Mouse (Mus musculus): ENCODE results near the gene Gm42957. TPM values are rescaled to one million over a fixed set of nuclear protein-coding genes. Genes with fewer than 3 reads are reported as not detected.

Gm42957 gene
- polyA plus RNA-seq, 1 experiment from 2014 or later, result not detected

DNA sequence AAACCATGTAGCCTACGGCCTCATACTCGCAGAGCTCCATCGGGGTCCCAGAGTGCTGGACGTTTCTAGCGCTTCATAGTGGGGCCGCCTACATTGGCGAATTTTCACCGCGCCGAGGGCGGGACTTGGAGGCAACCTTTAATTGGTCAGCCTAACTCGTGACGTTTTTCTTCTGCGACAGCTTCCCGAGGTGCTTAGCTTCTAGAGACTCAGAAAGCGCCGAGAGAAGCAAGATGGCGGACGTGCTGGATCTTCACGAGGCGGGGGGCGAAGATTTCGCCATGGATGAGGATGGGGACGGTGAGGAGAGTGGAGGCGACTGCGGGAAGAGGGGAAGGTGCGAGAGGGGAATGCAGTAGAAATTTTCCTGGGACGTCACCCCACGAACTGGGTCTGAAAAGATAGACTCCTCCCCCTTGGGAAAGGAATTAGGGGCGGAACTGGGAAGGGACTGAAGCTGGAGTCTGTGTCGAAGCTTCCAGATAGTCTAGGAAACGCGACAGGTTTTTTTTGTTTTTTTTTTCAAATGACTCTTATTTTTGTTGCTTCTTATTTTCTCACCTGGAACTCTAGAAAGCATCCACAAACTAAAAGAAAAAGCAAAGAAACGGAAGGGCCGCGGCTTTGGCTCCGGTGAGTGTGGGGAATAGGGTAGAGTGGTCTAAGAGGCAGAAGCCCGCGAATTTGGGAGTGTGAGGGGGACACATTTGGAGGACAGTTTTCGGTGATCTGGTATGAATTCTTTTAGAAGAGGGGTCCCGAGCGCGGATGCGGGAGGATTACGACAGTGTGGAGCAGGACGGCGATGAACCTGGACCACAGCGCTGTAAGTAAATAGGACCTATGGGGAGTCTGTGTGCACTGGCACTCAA, 5.3 kb upstream of the Gm42957 start, which contains the start of gene Rbm8a:
Gene Rbm8a (plus strand): TSS at position 205 of the 872 bp plus-strand sequence.
- Histone ChIP-seq H3K27me3 (no peaks in the 10 kb centered on the region), H3K4me3 (replicated peaks) (peak within 1 kb of the TSS; percentile 84), H3K4me1 (replicated peaks) (peaks cover 41% of the 10 kb centered on the region), H3K9ac (peak within 1 kb of the TSS; percentile 83), H3K27ac (replicated peaks) (peak within 1 kb of the TSS; percentile 73), H3K36me3 (replicated peaks) (peaks cover 29% of the 10 kb centered on the region), H3K9me3 (replicated peaks) (no peaks in the 10 kb centered on the region), H3K4me2 (peak within 1 kb of the TSS; percentile 87)
- peak; percentile 97 for ATAC-seq (ENCODE audit: insufficient read depth)
- under 1% methylated on average over 48 of the region's 48 CpGs for whole genome bisulfite sequencing (ENCODE audit: insufficient replicate concordance)

DNA sequence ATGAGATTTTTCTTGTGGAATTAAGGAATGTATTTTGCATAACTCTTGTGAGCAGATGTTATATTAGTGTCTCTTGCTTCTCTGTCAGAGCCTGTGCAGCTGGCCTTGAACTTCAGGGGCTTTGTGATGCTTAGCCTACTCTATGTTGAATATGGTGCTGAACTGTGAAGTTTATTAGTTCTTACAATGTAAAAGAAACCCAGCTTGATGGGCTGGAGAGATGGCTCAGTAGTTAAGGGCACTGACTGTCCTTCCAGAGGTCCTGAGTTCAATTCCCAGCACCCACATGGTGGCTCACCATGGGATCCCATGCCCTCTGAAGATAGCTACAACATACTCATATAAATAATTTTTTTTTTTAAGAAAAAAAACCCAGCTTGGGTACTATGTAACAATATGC, 3.2 kb upstream of the Gm42957 start:
- H3K27me3 ChIP-seq, result no peaks in the 10 kb centered on the region
- H3K36me3 ChIP-seq (replicated peaks), result peaks cover 29% of the 10 kb centered on the region
- no peak overlapping the region for H3K4me2 ChIP-seq
- no peak overlapping the region for H3K4me3 ChIP-seq (replicated peaks)
- no peak overlapping the region for H3K9ac ChIP-seq
- H3K9me3 ChIP-seq (replicated peaks), result no peaks in the 10 kb centered on the region
- no peak for ATAC-seq (ENCODE audit: insufficient read depth)
- H3K4me1 ChIP-seq (replicated peaks), result peaks cover 58% of the 10 kb centered on the region
- H3K27ac ChIP-seq (replicated peaks), result no peak overlapping the region

DNA sequence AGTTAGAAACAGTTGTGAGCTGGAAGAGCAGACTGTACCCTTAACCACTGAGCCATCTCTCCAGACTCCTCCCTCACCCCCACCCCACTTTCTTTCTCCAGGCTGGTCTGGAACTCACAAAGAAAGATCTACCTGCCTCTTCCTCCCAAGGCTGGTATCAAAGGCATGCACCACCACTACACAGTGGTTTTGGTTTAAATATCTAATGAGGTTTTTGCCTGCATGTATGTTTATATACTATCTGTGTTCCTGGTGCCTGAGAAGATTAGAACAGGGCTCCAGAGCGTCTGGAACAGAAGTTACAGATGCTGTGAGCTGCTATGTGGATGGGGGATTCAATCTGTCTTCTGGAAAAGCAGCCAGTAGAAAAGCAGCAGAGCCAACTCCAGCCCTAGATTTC, 1.3 kb upstream of the Gm42957 start:
- Histone ChIP-seq H3K36me3 (replicated peaks) (peaks cover 39% of the 10 kb centered on the region), H3K9ac (no peak overlapping the region), H3K27ac (replicated peaks) (0 out of 2 replicates have a peak overlapping the region, but pooled peaks have one; percentile 19), H3K4me2 (no peak overlapping the region), H3K9me3 (replicated peaks) (no peaks in the 10 kb centered on the region), H3K4me1 (replicated peaks) (peaks cover 55% of the 10 kb centered on the region), H3K27me3 (no peaks in the 10 kb centered on the region), H3K4me3 (replicated peaks) (no peak overlapping the region)
- no peak for ATAC-seq (ENCODE audit: insufficient read depth)
- WGBS (ENCODE audit: insufficient replicate concordance), result 46% methylated on average over 1 of the region's 1 CpGs

DNA sequence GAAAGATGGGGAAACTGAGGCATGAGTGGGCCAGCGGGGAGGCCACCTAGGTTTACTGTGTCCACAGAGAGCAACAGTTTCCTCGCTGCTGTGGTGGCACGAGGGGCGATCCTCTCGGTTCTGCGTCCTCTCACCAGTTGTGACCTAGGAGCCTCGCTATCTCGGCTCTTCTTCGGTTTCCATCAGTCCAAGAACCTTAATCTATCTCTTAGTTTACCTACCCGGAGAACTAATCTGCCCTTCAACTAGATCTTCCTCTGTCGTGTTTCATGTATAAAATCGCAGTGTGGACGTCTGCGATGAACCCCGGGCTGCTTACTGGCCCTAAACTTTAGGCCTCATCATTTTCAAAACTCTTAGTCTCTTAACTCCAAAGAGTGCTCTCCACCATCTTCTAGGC, 632 bp downstream of the Gm42957 start:
- Histone ChIP-seq H3K4me3 (replicated peaks) (peak overlapping the region; percentile 80), H3K9ac (peak overlapping the region; percentile 91), H3K27me3 (no peaks in the 10 kb centered on the region), H3K4me1 (replicated peaks) (peaks cover 44% of the 10 kb centered on the region), H3K4me2 (peak overlapping the region; percentile 89), H3K9me3 (replicated peaks) (no peaks in the 10 kb centered on the region), H3K36me3 (replicated peaks) (peaks cover 44% of the 10 kb centered on the region), H3K27ac (replicated peaks) (peak overlapping the region; percentile 82)
- 5% methylated on average over 15 of the region's 15 CpGs for whole genome bisulfite sequencing (ENCODE audit: insufficient replicate concordance)
- 0 out of 2 replicates have a peak, but pooled peaks have one; percentile 8 for ATAC-seq (ENCODE audit: insufficient read depth)

DNA sequence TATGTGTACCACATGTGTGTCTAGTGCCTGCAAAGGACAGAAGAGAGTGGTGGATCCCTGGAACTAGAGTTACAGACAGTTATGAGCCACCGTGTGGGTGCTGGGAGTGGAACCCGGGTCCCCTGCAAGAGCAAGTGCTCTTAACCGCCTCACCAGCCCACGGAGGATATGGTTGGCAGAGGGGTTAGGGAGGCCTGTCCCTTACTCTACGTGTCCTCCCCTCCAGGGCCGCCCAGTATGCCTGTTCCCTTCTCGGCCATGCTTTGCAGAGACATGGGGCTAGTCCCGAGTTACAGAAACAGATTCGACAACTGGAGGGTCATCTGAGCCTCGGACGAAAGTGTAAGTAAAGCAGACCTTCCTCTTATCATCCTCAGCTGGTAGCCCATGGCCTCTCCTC, 1.2 kb downstream of the Gm42957 start:
- Histone ChIP-seq H3K27me3 (no peaks in the 10 kb centered on the region), H3K4me1 (replicated peaks) (peaks cover 38% of the 10 kb centered on the region), H3K4me3 (replicated peaks) (peak overlapping the region; percentile 80), H3K4me2 (peak overlapping the region; percentile 89), H3K9me3 (replicated peaks) (no peaks in the 10 kb centered on the region), H3K36me3 (replicated peaks) (peaks cover 38% of the 10 kb centered on the region), H3K27ac (replicated peaks) (peak overlapping the region; percentile 82; the same call in 1 of the 2 replicates), H3K9ac (peak overlapping the region; percentile 91)
- ATAC-seq (ENCODE audit: insufficient read depth), result no peak
- WGBS (ENCODE audit: insufficient replicate concordance), result 41% methylated on average over 11 of the region's 11 CpGs

DNA sequence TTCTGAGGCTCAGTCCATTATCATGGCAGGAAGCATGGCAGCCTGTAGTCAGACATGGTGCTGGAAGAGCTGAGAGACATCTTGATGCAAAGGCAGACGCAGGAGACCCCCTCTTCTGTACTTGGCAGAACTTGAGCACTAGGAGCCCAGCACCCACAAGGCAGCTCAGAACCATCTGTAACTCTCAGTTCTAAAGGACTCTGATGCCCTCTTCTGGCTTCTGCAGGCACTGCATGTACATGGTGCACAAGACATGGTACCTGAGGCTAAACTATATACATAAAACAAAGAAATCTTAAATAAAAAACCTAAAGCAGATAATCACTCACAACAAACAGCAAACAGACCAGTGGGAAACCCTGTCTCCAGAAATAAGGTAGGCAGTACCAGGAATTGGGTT, 3.9 kb downstream of the Gm42957 start:
- H3K36me3 ChIP-seq (replicated peaks), result peaks cover 33% of the 10 kb centered on the region
- H3K9me3 ChIP-seq (replicated peaks), result no peaks in the 10 kb centered on the region
- H3K4me3 ChIP-seq (replicated peaks), result no peak overlapping the region
- ATAC-seq (ENCODE audit: insufficient read depth), result no peak
- peaks cover 28% of the 10 kb centered on the region for H3K4me1 ChIP-seq (replicated peaks)
- H3K27ac ChIP-seq (replicated peaks), result no peak overlapping the region
- H3K9ac ChIP-seq, result no peak overlapping the region
- H3K27me3 ChIP-seq, result no peaks in the 10 kb centered on the region
- H3K4me2 ChIP-seq, result no peak overlapping the region
- WGBS (ENCODE audit: insufficient replicate concordance), result 53% methylated on average over 1 of the region's 1 CpGs

DNA sequence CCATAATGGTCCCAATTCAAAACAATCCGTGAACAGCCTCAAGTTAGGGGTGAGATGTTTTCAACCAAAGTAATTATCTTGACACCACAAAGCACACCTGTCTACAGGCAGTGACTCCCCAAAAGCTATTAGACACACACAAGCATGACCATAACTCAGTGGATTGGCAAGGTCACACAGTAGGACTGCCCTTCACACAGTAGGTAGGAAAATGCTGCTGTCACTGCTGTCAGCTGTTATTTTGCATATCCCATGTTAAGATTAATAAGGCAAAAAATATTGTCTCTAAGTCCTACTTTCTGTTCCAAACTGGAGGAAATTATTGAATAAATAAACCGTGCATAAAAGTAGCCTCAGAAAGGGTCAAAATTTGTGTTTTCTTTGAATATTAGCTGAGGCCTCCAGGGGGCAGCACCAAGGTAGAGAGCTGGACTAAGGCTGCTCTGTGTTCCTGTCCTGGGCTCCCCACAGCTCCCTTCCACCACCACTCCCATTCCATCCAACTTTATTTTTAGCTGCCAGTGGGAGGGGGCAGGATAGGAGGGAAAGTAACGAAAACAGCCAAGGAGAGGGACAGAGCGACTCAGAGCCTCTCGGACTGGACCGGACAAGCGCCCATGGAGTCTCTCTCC, 9.9 kb downstream of the Gm42957 start, which contains the start of gene Itga10:
Gene Itga10 (plus strand): TSS at position 567 of the 632 bp plus-strand sequence.
- H3K4me1 ChIP-seq (replicated peaks), result no peaks in the 10 kb centered on the region
- no peak within 1 kb of the TSS for H3K9ac ChIP-seq
- no peak within 1 kb of the TSS for H3K27ac ChIP-seq (replicated peaks)
- WGBS (ENCODE audit: insufficient replicate concordance), result 73% methylated on average over 7 of the region's 7 CpGs
- no peaks in the 10 kb centered on the region for H3K9me3 ChIP-seq (replicated peaks)
- H3K27me3 ChIP-seq, result no peaks in the 10 kb centered on the region
- no peak within 1 kb of the TSS for H3K4me2 ChIP-seq
- H3K4me3 ChIP-seq (replicated peaks), result no peak within 1 kb of the TSS
- no peak for ATAC-seq (ENCODE audit: insufficient read depth)
- H3K36me3 ChIP-seq (replicated peaks), result peaks cover 26% of the 10 kb centered on the region

DNA sequence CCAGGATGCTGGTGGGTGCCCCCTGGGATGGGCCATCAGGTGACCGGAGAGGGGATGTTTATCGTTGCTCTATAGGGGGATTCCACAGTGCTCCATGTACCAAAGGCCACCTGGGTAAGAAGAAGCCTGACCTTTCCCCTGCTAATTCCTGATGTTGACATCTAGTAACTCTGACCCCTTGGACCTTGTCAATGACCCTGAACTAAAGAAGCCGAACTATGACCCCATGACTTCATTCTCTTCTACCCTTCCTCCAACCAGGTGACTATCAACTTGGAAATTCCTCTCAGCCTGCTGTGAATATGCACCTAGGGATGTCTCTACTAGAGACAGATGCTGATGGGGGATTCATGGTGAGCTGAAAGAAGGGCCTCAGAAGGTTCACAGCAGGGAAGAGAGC, 12.1 kb downstream of the Gm42957 start:
- Histone ChIP-seq H3K27me3 (no peaks in the 10 kb centered on the region), H3K9me3 (replicated peaks) (no peaks in the 10 kb centered on the region), H3K4me1 (replicated peaks) (no peaks in the 10 kb centered on the region), H3K27ac (replicated peaks) (no peak overlapping the region), H3K4me3 (replicated peaks) (no peak overlapping the region), H3K36me3 (replicated peaks) (peaks cover 21% of the 10 kb centered on the region), H3K4me2 (no peak overlapping the region), H3K9ac (no peak overlapping the region)
- ATAC-seq (ENCODE audit: insufficient read depth), result no peak
- WGBS (ENCODE audit: insufficient replicate concordance), result 63% methylated on average over 3 of the region's 3 CpGs

DNA sequence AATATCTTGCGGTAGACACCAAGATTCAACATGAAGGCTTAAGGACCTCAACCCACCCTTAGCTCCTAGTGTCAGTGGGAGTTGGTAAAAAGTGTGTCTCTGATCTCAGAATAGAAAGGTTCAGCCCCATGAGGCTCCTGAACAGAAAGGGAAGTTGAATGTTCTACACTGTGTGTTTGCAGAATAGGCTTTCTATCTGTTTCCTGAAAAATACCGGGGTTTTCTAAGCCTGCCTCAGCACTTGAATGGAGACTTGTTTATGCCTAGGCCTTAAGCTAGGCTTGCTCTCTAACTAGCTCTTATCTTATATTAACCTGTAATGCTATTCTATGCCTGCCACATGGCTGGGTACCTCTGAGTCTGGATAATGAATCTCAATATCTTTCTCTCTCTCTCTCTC, 25.6 kb downstream of the Gm42957 start:
- Histone ChIP-seq H3K4me3 (replicated peaks) (no peak overlapping the region), H3K27me3 (no peaks in the 10 kb centered on the region), H3K4me1 (replicated peaks) (peaks cover 8% of the 10 kb centered on the region), H3K27ac (replicated peaks) (no peak overlapping the region), H3K4me2 (no peak overlapping the region), H3K9me3 (replicated peaks) (no peaks in the 10 kb centered on the region), H3K36me3 (replicated peaks) (no peaks in the 10 kb centered on the region), H3K9ac (no peak overlapping the region)
- WGBS (ENCODE audit: insufficient replicate concordance), result 43% methylated on average over 2 of the region's 2 CpGs
- ATAC-seq (ENCODE audit: insufficient read depth), result no peak

DNA sequence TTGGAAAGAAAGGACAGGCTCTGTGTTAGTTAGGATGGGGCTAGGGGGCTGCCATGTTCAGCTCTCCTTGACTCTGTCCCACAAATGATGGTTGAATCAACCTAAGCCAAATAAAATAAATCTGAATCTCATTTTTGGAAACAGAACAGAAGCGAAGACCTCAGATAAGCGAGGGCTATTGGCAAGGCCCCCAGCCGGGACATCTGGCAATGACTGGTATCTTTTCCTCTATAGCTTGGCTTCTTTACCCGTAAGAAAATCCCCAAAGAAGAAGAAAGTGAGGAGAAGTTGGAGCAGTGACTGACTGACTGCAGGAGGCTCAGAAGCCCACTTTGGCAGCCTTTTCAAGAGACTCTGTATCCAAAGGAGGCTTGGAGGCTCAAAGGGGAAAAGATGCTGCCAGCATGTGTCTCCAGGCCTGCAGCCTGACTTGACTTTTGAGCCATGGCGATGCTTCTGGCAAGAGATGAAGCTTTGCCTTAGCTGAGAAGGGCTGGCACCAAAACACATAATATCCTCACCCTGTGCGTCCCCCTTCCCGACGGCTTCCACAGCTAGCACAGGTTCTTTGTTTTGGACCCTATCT, 27.6 kb downstream of the Gm42957 start:
- Histone ChIP-seq H3K27me3 (0 out of 2 replicates have a peak, but pooled peaks cover 7% of the 10 kb centered on the region), H3K9me3 (replicated peaks) (no peaks in the 10 kb centered on the region), H3K4me3 (replicated peaks) (no peak overlapping the region), H3K9ac (no peak overlapping the region), H3K27ac (replicated peaks) (no peak overlapping the region), H3K36me3 (replicated peaks) (no peaks in the 10 kb centered on the region), H3K4me1 (replicated peaks) (peaks cover 8% of the 10 kb centered on the region), H3K4me2 (no peak overlapping the region)
- ATAC-seq (ENCODE audit: insufficient read depth), result no peak
- whole genome bisulfite sequencing (ENCODE audit: insufficient replicate concordance), result 59% methylated on average over 8 of the region's 8 CpGs
